Mouse (Mus musculus): ENCODE results near the gene Tmem165. TPM values are rescaled to one million over a fixed set of nuclear protein-coding genes. Genes with fewer than 3 reads are reported as not detected.

Gene Tmem165
- total RNA-seq, 2 experiments from 2014 or later = 15.2 TPM

DNA sequence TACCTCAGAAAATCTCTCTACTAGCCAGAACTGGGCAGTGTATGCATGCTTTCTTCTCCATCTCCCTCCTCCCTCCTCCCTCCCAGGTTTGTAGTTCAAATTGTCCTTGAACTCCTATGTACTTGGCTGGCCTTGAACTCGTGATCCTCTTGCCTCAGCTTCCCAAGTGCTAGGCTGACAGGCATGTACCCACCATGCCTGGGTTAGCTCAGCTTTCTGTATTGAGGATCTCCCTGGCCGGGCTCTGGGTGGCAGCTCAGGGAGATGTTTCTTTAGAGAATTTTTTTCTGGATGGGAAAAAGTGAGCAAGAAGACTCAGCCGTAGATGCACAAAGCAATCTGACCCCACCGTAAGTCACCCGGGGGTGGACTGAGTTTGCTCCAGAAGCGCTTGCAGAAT, 30.7 kb upstream of the Tmem165 start:
- H3K4me3 ChIP-seq = no peak overlapping the region
- no peak overlapping the region for H3K27ac ChIP-seq
- no peak for TF ChIP-seq CTCF (IDR thresholded peaks at IDR 0.05)
- intact Hi-C loops (cut with DNase I) = loop anchor here (10.0 kb wide), 1 partner anchor 262 kb away; no protein-coding TSS in a partner anchor
- DNase-seq = no peak

DNA sequence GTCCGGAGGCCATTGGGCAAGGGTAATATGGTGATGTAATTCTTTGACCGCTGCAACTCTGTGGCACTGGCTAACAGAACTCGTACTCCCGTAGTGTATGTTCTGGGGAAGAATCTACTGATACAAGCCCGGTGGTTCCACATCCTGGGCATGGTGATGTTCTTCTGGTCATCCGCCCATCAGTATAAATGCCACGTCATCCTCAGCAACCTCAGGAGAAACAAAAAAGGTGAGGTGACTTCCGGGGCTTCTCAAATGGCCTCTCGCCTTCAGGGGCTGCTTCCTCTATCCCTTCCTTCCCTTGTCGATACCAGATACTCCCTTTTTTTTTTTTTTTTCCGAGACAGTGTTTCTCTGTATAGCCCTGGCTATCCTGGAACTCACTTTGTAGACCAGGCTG, 30.2 kb upstream of the Tmem165 start:
- no peak for TF ChIP-seq CTCF (IDR thresholded peaks at IDR 0.05)
- DNase-seq = no peak
- intact Hi-C loops (cut with DNase I) = loop anchor here (10.0 kb wide), 1 partner anchor 261 kb away; no protein-coding TSS in a partner anchor
- Histone ChIP-seq H3K27ac (no peak overlapping the region), H3K4me3 (no peak overlapping the region)

DNA sequence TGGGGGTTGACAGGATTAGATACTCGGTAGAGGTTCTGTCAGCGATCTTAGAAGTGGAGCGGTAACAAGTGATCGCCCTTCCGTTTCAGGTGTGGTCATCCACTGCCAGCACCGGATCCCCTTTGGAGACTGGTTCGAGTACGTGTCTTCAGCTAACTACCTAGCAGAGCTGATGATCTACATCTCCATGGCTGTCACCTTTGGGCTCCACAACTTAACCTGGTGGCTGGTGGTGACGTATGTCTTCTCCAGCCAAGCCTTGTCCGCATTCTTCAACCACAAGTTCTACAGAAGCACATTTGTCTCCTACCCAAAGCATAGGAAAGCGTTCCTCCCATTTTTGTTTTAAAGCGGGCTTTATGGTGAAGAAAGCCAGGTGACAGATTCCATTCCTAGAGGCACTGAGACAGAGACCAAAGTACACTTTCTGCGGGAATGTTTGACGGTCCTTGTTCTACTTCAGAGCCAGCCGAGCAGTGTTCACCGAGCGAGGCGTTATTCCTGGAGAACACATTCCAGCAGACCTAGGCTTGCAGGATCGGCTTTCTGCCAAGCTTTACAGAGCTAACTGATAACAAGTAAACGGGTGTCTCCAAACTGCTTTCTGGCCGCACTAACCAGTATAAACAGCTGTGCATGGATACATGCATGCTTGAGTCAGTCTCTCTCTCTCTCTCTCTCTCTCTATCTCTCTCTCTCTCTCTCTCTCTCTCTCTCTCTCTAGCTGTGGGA, 29.1 kb upstream of the Tmem165 start:
- no peak for DNase-seq
- no peak overlapping the region for H3K27ac ChIP-seq

DNA sequence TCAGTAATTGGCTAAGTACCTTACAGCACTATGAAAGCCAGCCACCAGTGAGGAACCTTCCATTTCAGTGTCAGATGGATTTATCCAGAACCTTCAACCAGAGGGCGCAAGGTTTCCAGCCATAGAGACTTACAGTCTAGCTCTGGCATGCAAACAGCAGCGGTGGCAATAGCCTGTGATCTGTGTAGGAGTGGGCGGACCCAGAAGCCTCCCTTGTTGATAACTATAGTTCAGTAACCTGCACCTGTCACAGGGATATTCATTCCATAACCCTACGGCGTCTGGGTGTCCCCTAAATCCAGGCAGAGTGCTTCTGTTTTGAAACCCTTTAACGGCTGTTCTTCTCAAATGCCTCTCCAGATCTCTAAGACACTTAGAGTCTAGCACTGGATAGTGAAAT, 24.1 kb upstream of the Tmem165 start:
- Histone ChIP-seq H3K27ac (no peak overlapping the region), H3K4me3 (no peak overlapping the region)
- intact Hi-C loops (cut with DNase I) = loop anchor here (10.0 kb wide), 1 partner anchor 255 kb away; no protein-coding TSS in a partner anchor
- TF ChIP-seq CTCF (IDR thresholded peaks at IDR 0.05) = peak; percentile 37
- no peak for DNase-seq

More for the DNA sequence above, 29.1 kb upstream of the Tmem165 start:
- TF ChIP-seq CTCF (IDR thresholded peaks at IDR 0.05) = no peak
- no peak overlapping the region for H3K4me3 ChIP-seq
- intact Hi-C loops (cut with DNase I) = loop anchor here (10.0 kb wide), 1 partner anchor 260 kb away; no protein-coding TSS in a partner anchor

DNA sequence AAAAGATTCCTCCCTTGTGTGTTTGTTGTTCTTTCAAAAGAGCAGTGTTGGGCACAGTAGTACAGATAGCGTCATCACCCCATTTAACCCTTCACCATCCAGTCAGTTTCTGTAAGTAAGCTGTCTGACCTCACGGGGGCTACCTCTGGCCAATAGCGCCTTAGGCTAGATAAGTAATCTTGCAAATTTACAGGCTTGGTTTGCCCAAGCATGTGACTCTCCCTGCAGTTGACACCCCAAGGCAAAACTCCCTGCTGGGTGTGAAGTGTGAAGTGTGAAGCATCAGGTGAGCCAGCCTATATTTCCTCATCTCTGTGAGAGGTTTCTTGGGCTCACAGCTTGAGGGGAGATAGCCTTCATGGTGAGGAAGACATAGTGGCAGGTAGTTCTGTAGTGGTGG, 23.6 kb upstream of the Tmem165 start:
- intact Hi-C loops (cut with DNase I) = no loop called here
- no peak for TF ChIP-seq CTCF (IDR thresholded peaks at IDR 0.05)
- DNase-seq = no peak
- Histone ChIP-seq H3K27ac (no peak overlapping the region), H3K4me3 (no peak overlapping the region)

DNA sequence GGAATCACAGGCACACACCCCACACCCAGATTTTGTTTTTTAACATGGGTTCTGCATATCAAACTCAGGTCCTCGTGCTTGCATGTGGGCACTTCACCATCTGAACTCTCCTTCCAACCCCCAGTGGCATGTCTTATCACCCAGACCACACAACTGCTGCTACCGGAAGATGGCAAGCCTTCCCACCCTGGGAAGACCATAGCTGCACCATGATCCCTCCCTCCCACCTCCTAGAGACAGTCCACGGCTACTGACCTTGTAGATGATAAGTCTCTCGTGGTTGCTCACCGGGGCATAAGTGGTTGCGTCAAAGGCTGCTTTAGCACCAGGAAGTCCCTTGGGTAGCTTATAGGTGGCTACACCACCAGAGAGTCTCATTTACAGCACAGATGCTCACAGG, 22.2 kb upstream of the Tmem165 start:
- intact Hi-C loops (cut with DNase I) = no loop called here
- Histone ChIP-seq H3K27ac (no peak overlapping the region), H3K4me3 (no peak overlapping the region)
- DNase-seq = no peak
- no peak for TF ChIP-seq CTCF (IDR thresholded peaks at IDR 0.05)

DNA sequence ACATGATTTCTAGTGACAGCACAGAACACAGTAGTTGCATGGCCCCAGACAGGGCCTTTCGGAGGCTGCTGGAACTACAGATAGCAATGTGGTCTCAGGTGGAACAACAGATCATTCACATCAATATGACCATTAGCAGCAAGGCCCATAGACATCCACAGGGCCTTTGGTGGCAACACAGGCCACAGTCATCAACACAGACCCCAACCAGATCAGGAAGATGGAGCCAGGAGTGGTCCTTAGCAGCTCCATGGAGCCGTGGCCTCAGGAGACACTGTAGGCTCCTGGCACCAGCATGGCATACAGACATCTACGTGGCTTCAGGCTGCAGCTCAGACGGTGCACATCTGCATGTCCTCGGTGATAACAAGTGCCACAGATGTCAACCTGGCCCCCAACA, 20.8 kb upstream of the Tmem165 start:
- no peak for TF ChIP-seq CTCF (IDR thresholded peaks at IDR 0.05)
- DNase-seq = no peak
- Histone ChIP-seq H3K27ac (no peak overlapping the region), H3K4me3 (no peak overlapping the region)
- intact Hi-C loops (cut with DNase I) = no loop called here

DNA sequence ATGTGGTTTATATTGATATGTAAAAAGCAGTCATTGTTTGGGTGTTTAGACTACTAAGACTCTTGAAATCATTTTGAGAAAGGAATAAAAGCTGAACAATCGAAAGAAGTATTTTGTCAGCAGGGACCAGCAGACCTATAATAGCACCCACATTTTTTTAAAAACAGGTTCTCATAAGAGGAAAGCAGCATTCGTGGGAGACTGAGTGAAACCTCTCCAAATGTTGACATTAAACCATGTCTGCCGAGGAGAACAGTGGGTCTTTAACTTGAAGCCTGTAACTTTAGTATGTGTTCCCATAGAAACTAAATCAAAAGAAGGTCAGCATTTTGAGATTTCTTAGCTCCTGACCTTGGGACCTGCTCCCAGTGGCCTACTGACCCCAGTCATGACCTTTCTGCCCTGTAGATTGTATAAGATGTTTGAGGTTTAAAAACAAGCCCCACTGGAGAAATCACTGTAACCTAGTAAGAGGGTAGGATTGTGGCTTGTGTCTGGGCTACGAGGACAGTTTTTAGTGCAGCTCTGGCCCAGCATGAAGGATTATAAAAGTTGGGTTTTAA, 19.8 kb upstream of the Tmem165 start:
- no peak for TF ChIP-seq CTCF (IDR thresholded peaks at IDR 0.05)
- no peak for DNase-seq
- intact Hi-C loops (cut with DNase I) = no loop called here
- H3K4me3 ChIP-seq = no peak overlapping the region
- H3K27ac ChIP-seq = no peak overlapping the region

DNA sequence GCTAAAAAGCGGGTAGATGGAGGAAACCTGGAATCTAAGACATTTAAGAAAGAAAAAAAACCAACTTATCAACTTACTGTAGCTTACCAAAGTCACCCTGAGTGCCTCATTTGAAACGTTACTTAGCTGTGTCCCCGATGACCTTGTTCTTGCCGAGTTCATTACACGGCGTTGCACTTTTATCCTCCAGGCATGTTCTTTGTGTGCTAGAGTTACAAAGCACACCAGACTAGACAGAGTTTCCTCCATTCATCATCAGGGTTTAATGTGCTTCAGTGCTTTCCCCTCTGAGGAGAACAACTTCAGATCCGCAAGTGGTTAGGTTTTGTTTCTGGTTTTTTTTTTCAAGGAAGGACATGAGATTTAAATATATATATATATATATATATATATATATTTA, 18.9 kb upstream of the Tmem165 start:
- intact Hi-C loops (cut with DNase I) = no loop called here

DNA sequence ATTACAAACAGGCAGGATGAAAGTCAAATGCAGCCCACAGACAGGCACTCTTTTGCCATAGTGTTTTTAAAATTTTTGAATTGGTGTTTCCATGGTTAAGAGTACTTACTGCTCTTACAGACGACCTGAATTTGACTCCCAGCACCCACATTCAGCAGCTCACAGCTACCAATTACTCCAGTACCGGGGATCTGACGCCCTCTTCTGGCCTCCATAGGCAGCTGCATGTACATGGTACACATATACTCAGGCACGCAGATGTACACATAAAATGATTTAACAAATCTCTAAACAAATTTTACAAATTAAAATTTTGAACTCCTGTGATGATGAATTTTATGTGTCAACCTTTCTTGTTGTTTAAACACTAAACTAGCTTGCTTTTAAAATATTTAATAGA, 13.2 kb upstream of the Tmem165 start:
- no peak for DNase-seq
- intact Hi-C loops (cut with DNase I) = no loop called here
- Histone ChIP-seq H3K27ac (no peak overlapping the region), H3K4me3 (no peak overlapping the region)
- no peak for TF ChIP-seq CTCF (IDR thresholded peaks at IDR 0.05)

More for the DNA sequence above, 18.9 kb upstream of the Tmem165 start:
- Histone ChIP-seq H3K4me3 (no peak overlapping the region), H3K27ac (no peak overlapping the region)
- no peak for DNase-seq
- TF ChIP-seq CTCF (IDR thresholded peaks at IDR 0.05) = no peak

DNA sequence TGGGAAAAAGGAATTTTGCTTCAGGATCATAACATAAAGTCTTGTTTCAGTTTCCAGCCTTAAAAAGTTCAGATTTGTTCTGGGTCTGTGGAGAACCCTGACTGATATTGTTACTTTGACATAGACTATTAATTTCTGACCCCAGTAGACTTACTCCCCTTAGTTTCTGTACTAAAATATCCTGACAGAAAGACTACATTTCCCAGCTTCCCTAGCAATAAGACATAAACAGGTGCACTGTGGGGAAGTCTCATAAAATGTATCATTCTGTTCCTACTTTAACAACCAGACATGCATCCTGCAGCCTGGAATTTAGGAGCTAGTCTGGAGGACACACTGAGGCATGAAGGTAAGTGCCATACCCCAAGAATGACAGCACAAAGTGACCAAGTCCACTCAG, 12.6 kb upstream of the Tmem165 start:
- DNase-seq = no peak
- TF ChIP-seq CTCF (IDR thresholded peaks at IDR 0.05) = no peak
- H3K4me3 ChIP-seq = no peak overlapping the region
- H3K27ac ChIP-seq = no peak overlapping the region
- intact Hi-C loops (cut with DNase I) = no loop called here

DNA sequence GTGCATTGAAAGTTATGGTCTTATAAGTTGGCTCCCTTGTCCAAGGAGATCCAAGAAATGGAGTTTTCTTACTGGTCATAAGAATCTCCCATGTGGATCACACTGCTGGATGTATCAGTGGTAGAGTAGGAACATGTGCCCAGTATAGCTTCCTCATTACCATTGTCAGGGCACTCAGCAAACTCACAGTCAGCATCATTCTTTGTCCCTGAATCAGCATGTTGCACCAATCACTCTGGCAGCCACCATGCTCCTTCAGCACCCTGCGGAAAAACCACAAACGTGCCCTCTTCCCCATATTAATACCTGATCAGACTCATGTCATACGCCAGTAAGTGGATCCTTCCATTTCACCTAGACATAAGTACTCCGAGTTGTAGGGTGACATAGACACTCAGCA, 8.6 kb upstream of the Tmem165 start:
- no peak for DNase-seq
- TF ChIP-seq CTCF (IDR thresholded peaks at IDR 0.05) = no peak
- no peak overlapping the region for H3K27ac ChIP-seq
- intact Hi-C loops (cut with DNase I) = no loop called here
- no peak overlapping the region for H3K4me3 ChIP-seq

DNA sequence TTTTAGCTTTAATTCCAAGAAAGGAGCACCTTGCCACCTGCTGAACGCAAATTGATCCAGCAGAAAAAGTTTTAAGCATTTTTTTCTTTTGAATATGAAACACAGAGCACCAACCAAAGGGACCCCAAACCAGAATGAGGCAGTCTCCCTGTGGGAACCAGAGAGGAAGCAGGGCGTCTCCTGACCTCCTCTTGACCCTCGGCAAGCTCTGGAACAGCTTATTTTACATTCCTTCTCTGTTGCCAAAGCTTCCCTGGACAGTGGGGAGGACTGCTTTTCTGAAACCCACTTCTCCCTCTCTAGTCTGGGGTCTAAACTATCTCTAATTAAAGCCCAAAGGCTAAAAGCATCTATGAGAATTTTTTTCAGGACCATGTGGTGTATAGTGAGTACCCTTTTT, 7.3 kb upstream of the Tmem165 start:
- H3K4me3 ChIP-seq = no peak overlapping the region
- no peak for DNase-seq
- no peak overlapping the region for H3K27ac ChIP-seq
- intact Hi-C loops (cut with DNase I) = no loop called here
- no peak for TF ChIP-seq CTCF (IDR thresholded peaks at IDR 0.05)

DNA sequence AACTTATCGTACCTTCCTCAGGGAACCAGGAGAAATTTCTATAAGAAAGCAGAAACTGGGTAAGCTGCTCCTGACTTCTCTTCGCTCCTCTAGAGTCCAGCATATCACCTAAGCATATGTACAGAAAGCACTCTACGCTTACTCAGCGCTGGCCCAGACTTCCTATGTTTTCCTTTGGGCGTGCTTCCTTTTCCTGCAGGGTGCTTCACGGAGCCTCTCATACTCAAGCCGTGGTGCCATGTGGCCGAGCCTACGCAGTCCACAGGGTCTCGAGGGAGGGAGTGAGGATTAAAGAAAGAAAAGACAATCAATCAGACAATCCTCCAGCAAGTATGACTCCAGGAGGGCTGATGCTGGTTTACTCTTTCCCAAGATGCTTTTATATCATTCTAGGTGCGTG, 6.8 kb upstream of the Tmem165 start:
- Histone ChIP-seq H3K27ac (no peak overlapping the region), H3K4me3 (no peak overlapping the region)
- no peak for DNase-seq
- no peak for TF ChIP-seq CTCF (IDR thresholded peaks at IDR 0.05)
- intact Hi-C loops (cut with DNase I) = no loop called here

Data from gastrocnemius, adult 2 months (tissue).